Mouse (Mus musculus) midbrain, postnatal 0 days (tissue): ENCODE data around the gene Phf21b. TPM values are rescaled to one million over a fixed set of nuclear protein-coding genes. Genes with fewer than 3 reads are reported as not detected.
"Not testable (repeated sequence)": the region's sequence is repeated elsewhere in the genome, so short reads cannot be mapped to it uniquely, and the experiment has no call there.

Source experiments
- ATAC-seq: fragments of 200-750 bp; cut with Nextera tagmentation; 2 replicates; pipeline ENCODE4 v1.8.0; 2017; ENCODE audit warnings: moderate number of reproducible peaks, mild to moderate bottlenecking, moderate TSS enrichment, moderate library complexity; ENCODE audit not compliant: low FRiP score
- DNase-seq: peaks from one replicate; pipeline ENCODE4 v3.0.0-alpha.2; 2015; ENCODE audit warnings: low spot score
- H3K27ac ChIP-seq: fragments of 300-500 bp; sonication (generic); 2 replicates; pipeline ENCODE4 v1.5.1; 2014; ENCODE audit warnings: low read depth, mild to moderate bottlenecking, low read length, mixed read lengths
- H3K27me3 ChIP-seq: fragments of 300-500 bp; sonication (generic); 2 replicates; pipeline ENCODE4 v1.6.1; 2014; ENCODE audit warnings: low read length, control low read depth, mixed read lengths; ENCODE audit not compliant: insufficient read depth
- H3K36me3 ChIP-seq: fragments of 300-500 bp; sonication (generic); 2 replicates; pipeline ENCODE4 v1.6.1; 2014; ENCODE audit warnings: low read length, control low read depth, mixed read lengths; ENCODE audit not compliant: insufficient read depth
- H3K4me1 ChIP-seq: fragments of 300-500 bp; sonication (generic); 2 replicates; pipeline ENCODE4 v1.6.1; 2014; ENCODE audit warnings: mild to moderate bottlenecking, control low read depth, antibody characterized with exemption, low read length, mixed read lengths; ENCODE audit not compliant: insufficient read depth
- H3K4me2 ChIP-seq: fragments of 300-500 bp; sonication (generic); 2 replicates; pipeline ENCODE4 v1.6.1; 2014; ENCODE audit warnings: low read depth, mild to moderate bottlenecking, low read length, mixed read lengths; ENCODE audit not compliant: poor library complexity, severe bottlenecking
- H3K4me3 ChIP-seq: fragments of 300-500 bp; sonication (generic); 2 replicates; pipeline ENCODE4 v1.5.1; 2014; ENCODE audit warnings: low read depth, mild to moderate bottlenecking, low read length, moderate library complexity
- H3K9ac ChIP-seq: fragments of 300-500 bp; sonication (generic); replicated peaks from 2 replicates; pipeline ENCODE4 v1.6.1; 2014; ENCODE audit warnings: mild to moderate bottlenecking, low read length, moderate library complexity, mixed read lengths; ENCODE audit not compliant: poor library complexity, severe bottlenecking
- H3K9me3 ChIP-seq: fragments of 300-500 bp; sonication (generic); 2 replicates; pipeline ENCODE4 v1.6.1; 2016; ENCODE audit warnings: low read length, control low read depth
- CTCF ChIP-seq: IDR thresholded peaks from 2 replicates; pipeline ENCODE4 v1.5.1; 2016; ENCODE audit warnings: antibody characterized with exemption, mild to moderate bottlenecking
- WGBS: fragments of 180-500 bp; shearing (Covaris S2); extraction: QIAGEN DNeasy Blood & Tissue Kit; methylation state at CpG from one replicate; pipeline ENCODE4 v1.1.7; 2014; 5-methylcytosine and 5-hydroxymethylcytosine counted together
- polyA plus RNA-seq: library from polyadenylated mRNA; unstranded; fragments of >200 nt; fragmentation: Nextera tagmentation; extraction: Ambion mirVana; gene quantifications from 2 replicates; pipeline ENCODE4 v1.2.1, GENCODE M21; 2015
- total RNA-seq: library from RNA; depleted of rRNA; stranded (reverse); fragments of >200 nt; gene quantifications from 2 replicates; pipeline ENCODE4 v1.2.3, GENCODE M21; 2014

The Phf21b gene
- total and polyA plus RNA-seq, 2 experiments from 2014 or later = 1.1 to 11.7 TPM

DNA sequence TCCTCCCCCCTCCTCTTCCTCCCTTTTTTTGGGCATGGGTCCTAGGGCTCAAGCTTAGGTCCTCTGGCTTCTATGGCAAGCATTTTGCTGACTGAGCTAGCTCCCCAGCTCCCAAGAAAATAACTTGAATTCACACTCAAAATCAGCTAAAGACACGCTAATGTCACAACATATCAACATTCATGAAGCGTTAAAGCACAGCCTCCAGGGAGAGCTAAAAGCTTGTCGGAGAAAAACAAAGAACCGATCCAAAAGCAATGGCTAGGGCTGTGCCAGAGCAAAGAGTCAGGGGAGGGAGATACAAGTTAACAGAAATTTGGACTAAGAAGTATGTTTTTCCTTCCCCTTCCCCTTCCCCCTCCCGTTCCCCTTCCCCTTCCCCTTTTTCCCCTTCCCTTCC, 77.3 kb downstream of the Phf21b start:
- WGBS = 21% methylated on average over 5 of the region's 5 CpGs
- H3K9ac ChIP-seq = no peak overlapping the region
- no peaks in the 10 kb centered on the region for H3K36me3 ChIP-seq
- DNase-seq (peak; percentile 48), ATAC-seq (no peak)
- 0 out of 2 replicates have a peak, but pooled peaks have one; percentile 3 for TF ChIP-seq CTCF
- H3K4me1 ChIP-seq = no peaks in the 10 kb centered on the region; the same call in 1 of the 2 replicates
- no peak overlapping the region for H3K4me2 ChIP-seq
- H3K4me3 ChIP-seq = no peak overlapping the region
- H3K9me3 ChIP-seq = no peaks in the 10 kb centered on the region
- no peaks in the 10 kb centered on the region for H3K27me3 ChIP-seq
- H3K27ac ChIP-seq = no peak overlapping the region

DNA sequence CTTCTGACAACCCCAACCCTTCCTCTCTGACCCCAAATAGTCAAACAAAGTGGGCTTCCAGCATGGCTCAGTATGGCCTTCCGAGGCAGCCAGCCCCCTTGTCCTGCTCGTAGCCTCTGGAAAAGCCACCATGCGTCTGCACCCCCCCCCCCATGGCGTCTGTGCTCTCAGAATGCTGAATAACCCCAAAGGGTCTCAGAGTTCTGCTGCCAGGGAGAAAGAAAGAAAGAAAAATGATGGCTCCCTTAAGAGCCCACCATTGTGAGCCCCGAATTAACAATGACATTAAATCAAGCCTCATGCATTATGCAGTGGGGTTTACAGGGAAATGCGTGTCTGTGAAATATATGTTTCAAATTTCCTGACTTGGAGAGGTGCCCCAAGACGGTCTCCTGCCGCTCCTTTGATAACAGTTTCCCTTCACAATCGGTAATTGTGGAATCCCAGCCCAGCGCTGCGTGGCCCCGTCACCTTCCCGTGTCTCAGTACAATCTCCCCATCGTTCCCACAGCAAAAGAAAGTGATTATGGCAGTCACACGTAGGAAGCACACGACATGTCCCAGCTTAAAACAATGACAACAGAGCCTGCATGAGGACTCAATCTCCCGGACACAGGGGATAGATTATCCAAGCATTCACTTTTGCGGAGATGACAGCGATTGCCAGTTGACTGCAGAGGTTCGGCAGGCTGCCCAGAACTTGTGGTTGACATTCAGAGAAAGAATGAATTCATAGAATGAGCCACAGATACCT, 80.3 kb downstream of the Phf21b start:
- ATAC-seq (no peak), DNase-seq (peak; percentile 56)
- Histone ChIP-seq H3K4me2 (peak overlapping the region; percentile 13), H3K27me3 (no peaks in the 10 kb centered on the region; the same call in 1 of the 2 replicates), H3K4me3 (no peak overlapping the region), H3K9me3 (no peaks in the 10 kb centered on the region), H3K36me3 (no peaks in the 10 kb centered on the region), H3K4me1 (no peaks in the 10 kb centered on the region; the same call in 1 of the 2 replicates), H3K27ac (no peak overlapping the region), H3K9ac (no peak overlapping the region)
- 9% methylated on average over 20 of the region's 20 CpGs for WGBS
- TF ChIP-seq CTCF = no peak

DNA sequence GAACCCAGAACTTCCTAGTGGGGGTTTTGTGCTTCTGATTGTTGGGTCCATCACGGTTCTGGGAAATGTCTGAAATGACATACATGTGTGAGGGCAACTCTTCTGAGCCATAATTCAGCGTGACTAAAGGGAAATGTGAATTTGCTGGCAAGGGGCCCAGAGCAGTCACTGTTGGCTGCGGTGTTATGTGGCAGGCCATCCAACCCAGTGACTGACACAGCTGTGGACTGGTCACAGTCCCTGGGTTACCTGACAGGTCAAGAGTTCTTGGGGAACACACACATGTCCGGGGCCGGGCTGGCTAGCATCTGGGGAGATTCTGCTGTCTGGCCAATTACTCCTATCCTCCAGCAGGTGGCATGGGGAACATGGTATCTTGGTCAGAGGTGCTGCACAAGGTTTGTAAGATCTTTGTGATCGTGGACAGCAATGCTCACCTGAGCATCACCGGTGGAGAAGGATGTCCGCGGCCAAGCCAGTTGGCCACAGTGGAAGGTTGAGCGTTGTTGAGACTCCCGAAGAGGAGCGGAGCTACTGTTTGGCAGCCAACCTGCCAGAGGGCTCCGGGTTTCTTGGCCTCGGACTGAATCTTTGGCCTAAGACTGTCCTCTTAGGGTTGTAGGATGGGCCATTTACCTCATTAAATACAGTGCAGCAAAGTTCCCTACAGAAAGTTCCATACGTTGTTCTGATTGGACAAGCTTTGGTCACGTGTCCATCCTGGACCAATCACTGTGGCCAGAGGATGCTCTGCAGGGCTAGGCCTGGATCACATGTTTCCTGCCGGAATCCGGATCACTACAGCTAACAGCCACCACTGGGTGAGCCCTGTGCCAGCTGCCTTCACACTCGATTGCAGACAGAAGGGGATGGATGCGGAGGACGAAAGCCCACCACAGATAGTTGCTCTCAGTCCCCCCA, 83.4 kb downstream of the Phf21b start:
- Histone ChIP-seq H3K27ac (no peak overlapping the region), H3K4me2 (no peak overlapping the region), H3K36me3 (no peaks in the 10 kb centered on the region), H3K9ac (no peak overlapping the region), H3K4me1 (no peaks in the 10 kb centered on the region), H3K4me3 (no peak overlapping the region), H3K27me3 (no peaks in the 10 kb centered on the region; the same call in 1 of the 2 replicates), H3K9me3 (no peaks in the 10 kb centered on the region)
- WGBS = 78% methylated on average over 21 of the region's 21 CpGs
- peak; percentile 53 for DNase-seq
- no peak for ATAC-seq
- peak; percentile 71 for TF ChIP-seq CTCF

DNA sequence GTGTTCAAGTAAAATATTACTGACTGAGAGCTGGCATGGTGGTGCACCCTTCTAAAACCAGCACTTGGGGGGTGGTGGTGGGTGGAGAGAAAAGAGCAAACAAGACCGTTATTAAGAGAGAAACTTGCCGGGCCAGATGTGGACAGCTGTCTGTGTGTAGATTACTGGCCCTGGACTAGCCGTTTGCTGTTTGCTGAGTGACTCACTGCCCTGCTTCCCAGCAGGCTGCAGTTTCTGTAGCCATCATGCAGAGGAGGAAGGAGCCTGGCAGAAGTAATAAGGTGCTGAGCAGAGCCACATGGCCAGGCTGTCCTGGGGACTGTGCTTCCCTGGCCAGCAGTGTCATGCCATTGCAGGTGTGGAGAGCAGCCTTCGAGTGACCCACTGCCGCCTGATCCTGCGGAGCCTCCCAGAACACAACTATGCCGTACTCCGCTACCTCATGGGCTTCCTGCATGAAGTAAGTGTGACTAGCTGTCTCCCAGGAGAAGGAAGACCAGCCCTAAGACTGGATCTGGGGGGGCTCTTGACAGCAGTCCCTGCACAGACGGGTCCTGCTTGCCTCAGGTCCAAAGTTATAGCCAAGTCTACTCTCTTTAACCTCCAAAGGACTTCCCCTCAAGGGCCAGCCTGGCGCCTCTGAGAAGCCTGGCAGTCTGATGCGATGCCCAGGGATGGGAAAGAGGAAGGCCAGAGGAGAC, 86.1 kb downstream of the Phf21b start:
- 85% methylated on average over 11 of the region's 11 CpGs for WGBS
- H3K4me1 ChIP-seq = no peaks in the 10 kb centered on the region
- no peak overlapping the region for H3K9ac ChIP-seq
- no peaks in the 10 kb centered on the region for H3K9me3 ChIP-seq
- DNase-seq = no peak
- H3K4me3 ChIP-seq = no peak overlapping the region
- no peak for TF ChIP-seq CTCF
- no peak overlapping the region for H3K4me2 ChIP-seq
- no peaks in the 10 kb centered on the region; the same call in 1 of the 2 replicates for H3K27me3 ChIP-seq
- no peak for ATAC-seq
- H3K36me3 ChIP-seq = no peaks in the 10 kb centered on the region
- no peak overlapping the region for H3K27ac ChIP-seq

DNA sequence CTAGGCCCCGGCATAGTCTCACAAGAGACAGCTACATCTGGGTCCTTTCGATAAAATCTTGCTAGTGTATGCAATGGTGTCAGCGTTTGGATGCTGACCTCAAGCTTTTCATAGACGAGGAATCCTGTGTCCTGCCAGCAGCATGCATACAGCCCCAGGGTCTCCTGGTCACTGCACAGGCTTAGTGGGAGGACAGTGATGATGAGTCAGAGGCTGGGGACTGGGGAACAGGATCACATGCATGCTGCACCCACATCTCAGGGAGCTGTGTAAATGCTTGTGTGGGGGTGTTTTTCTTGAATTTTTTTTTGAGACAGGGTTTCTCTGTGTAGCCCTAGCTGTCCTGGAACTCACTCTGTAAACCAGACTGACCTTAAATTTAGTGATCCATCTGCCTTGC, 87.3 kb downstream of the Phf21b start:
- not testable (repeated sequence) for H3K27me3 ChIP-seq, H3K9ac ChIP-seq, H3K27ac ChIP-seq, H3K36me3 ChIP-seq, H3K4me2 ChIP-seq, H3K4me3 ChIP-seq, H3K9me3 ChIP-seq, H3K4me1 ChIP-seq, DNase-seq, ATAC-seq
- WGBS = 78% methylated on average over 3 of the region's 4 CpGs
